Mouse (Mus musculus) brain, embryonic 18.5 days (tissue): Measurements from ENCODE around the gene Mospd2.

Experiments
- DNase-seq: peaks from one replicate; pipeline ENCODE4 v3.0.0-alpha.2; 2012; ENCODE audit warnings: low read depth, low spot score

Gene Mospd2

GRCm38 (mm10) chrX:164980193-164980775 lies at the start of gene Mospd2, which contains the start of gene Fancb:
Mospd2 (minus strand) TSS chrX:164980375.
Fancb (plus strand) TSS chrX:164980592.
- peak; percentile 72 for DNase-seq

- no peak for DNase-seq
Observed at GRCm38 (mm10) chrX:165004779-165005324, 24.7 kb upstream of the Mospd2 start, which contains the start of gene Gm17604. Gm17604 (minus strand) TSS chrX:165004829.

DNA sequence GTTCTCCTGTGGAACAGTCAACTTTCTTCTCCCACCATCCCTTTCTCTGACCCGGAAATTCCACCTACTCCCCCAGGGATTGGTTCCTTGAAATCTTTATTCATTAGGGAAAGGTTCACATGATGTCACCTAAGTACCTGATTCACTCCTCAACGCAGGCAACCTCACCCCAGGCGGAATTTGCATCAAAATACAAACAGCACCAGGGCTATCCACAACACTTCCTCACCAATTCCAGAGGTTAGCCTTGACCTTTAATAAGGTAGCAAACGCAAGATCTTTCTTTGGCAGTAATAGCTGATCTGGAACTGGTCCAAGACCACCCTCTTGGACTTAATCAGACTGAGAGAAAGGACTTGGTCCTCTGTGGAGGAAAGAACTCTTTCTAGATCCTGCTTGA lies 23.0 kb upstream of the Mospd2 start:
- DNase-seq: no peak

DNA sequence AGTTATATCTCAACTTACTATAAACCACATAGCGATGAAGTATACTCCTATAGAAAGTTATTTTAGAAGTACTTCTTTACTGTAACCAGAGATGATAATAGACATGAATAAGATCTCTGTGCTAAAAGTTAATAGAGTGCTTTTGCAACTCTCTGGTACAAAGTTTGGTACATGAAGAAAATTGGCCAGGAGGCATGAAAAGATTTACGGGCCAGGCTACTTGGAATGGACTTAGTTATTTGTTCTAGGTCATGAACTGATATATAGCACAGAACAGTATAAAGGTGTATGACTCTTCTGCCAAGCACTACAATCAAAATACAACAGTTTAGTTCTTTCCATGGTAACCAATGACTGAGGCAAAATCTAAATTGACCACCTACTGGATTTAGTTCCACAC lies 1.3 kb downstream of the Mospd2 start:
- DNase-seq: no peak

- no peak for DNase-seq
Observed at GRCm38 (mm10) chrX:164971206-164971605, 9.0 kb downstream of the Mospd2 start.

DNA sequence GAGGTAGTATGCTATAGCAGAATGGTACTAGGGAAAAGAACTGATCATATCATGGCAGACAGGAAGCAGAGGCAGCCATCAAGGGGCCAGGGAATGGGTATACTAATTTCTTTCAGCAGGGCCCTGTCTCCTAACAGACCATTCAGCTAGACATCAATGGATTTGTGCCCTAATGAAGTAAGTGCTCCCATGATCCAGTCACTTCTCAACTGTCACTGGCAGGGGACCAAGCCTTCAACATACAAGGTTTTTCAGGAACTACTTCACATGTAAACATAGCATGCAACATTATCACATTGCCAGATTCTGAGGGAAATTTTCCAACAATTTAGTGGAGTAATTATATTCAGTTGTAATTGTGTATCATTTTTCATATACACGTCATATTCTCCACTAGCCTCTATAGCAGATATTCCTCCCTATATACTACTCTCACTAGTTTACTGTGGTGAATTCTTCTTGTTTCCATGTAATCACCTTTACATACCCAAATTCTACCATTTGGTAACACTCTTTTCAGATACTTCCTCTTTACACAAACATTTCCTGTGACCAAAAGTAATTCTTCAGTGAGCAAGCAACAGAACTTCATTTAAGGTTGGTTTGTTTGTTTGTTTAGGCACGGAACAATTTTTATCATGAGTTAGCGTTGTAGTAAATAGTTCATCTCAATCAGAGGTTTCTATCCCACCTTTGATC lies 14.3 kb downstream of the Mospd2 start:
- DNase-seq: no peak

DNA sequence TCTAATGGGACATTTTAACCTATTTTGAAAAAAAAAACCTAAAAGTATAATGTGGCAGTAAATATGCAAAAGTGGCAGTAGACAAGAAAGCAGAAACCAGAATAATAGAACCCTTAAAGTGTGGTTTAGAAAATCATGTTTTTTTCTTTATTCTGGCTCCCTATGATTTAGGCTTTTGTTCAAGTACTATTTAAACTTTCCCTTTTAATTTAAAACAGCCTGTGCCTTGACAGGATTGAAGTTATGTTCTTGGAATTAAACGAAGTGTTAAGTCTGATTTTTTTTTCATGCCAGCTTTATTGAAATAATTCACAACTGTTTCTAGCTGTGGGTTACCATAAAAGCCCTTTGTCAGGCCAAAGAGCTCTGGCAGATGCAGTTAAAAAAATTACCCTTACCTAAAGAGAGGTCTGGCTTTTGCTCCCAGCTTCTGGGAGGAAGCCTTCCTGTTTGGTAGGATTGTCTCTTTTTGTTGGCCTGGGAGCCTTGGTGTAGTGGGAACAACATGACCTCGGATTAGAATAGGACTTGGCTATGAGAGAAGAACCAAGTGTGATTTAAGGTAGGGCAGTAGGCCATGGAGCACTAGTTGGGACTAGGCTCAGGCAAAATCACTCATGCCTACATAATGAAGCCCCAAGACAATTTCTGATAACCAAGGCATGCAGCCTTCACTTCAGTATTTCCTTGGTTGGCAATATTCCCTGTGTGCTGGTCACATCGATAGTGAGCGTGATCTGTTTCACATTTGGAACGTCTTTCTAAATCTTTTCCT lies 27.4 kb downstream of the Mospd2 start:
- DNase-seq: no peak

DNA sequence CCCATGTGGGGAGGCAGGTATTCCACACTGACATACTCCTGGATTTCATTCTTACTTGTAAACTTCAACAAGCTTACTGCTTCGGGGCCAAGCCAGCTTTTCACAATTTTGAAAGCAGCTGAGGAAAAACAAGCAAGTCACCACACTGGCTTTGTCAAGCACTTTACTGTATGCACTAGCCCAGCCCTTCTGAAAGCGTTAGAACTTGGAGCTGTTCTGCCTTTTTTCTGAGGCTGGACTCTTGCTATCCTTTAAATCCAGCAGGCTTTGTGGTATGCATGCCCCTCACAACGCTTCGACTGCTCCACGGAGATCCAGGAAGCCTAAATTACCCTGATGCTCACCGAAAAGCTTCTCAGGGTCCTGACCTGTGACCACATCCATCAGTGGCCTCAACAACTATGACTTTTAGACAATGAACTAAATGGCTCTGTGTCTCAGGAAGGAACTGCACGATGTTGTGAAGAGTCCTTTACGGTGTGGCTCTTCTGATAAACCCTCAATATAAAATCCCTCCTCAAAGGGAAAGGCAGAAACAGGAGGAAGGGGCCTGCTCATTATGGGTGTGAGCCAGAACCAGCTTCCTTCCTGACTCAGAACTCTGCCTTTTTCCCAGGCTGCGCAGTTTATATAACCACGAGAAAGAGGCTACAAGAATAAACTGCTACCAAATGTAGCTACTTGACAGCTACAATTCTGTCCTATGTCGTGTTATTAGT lies 28.2 kb downstream of the Mospd2 start:
- no peak for DNase-seq

DNA sequence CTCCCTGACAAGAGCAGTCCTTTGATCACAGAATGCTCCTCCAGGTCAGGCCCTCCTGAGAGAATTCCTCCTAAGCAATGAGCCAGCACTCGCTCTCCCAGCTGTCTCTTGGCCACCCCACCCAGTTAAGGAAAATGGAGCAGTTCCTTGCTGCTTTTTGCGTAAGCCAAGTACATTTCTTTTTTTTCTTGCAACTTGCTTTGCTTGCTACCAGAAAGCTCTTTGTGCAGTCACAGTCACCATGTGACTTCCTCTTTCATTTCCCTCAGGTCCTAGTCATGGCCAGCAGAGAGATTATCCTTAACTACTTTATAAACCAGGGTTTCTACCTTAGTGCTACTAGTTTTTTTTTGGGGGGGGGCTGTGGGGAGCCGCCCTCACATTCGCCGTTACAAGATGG lies 38.6 kb downstream of the Mospd2 start:
- DNase-seq: no peak

DNA sequence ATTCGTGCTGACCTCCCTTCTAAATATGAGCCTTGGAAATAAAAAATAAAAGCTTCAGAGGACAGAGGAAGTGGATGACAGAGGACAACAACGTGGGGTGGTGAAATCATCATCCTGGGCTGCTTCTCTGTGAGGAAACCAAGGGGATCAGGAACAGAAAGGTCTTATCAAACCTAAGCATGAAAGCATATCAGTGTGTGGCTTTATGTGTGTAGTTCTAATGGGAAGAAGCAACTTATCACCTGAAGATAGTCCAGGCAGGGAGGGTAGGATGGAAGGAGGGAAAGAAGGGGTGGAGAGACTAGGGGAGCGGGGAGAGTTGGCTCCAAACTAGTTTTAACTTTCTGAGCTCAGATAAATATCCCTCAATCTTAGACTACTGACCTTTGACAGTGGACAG lies 67.2 kb downstream of the Mospd2 start:
- no peak for DNase-seq

DNA sequence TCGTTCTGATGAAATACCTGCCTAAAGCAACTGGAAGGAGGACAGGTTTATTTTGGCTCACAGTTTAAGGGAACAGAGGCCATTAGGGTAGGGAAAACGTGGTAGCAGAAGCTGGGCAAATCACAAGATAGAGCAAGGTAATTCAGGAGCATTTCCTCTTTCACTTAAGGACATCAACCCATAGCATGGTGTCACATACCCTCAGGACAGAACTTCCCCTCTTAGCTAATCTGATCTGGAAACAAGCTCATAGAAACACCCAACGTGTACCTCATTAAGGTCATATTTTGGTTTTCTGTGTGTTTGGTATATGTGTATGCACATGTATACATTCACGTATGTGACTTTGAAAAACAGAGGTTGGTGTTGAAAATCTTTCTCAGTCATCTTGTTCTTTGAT lies 68.0 kb downstream of the Mospd2 start:
- DNase-seq: no peak

DNA sequence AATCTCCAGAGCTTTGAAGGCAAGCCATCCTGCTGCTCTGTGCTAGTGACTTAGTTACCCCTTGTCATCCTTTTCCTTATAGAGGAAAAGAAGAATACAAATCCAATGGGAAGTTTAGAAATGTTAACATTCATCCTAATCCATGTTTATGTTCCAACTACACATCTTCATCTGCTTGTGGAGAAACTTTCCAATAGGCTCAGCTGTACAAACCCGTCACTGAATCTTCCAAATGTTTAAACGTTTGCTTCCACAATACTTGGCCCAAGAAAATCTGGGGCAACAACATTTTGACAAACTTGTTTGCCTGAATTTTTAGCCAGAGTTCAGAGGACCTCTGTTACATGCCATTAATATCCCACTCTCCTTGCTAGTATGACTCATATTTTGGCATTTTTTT lies 78.3 kb downstream of the Mospd2 start:
- no peak for DNase-seq

GRCm38 (mm10) chrX:164899805-164900204 lies 80.4 kb downstream of the Mospd2 start:
- no peak for DNase-seq

DNA sequence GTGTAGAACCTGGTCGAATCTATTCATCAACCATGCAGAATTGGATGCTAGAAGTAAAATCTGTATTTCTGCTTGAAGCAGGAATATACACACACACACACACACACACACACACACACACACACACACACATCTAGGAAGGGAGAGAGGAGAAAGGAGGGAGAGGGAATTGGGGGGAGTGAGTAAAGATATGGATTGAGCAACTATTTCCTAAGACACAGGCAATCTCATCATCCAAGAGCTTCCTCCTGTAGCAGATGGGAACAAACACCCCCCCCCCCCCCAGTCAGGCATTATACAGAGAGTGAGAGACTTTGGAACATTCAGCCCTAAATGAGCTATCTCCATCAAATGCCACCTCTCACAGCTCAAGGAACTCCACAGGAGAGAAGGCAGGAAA lies 93.9 kb downstream of the Mospd2 start:
- no peak for DNase-seq
